Mouse (Mus musculus) ES-Bruce4 (cell line): ENCODE measurements around the gene Zfp467. TPM values are rescaled to one million over a fixed set of nuclear protein-coding genes. Genes with fewer than 3 reads are reported as not detected.

ENCODE experiments used
- H3K27ac ChIP-seq: 2 replicates; pipeline ENCODE4 v1.5.1; 2012; ENCODE audit warnings: low read length, inconsistent platforms; ENCODE audit not compliant: insufficient read depth
- H3K27me3 ChIP-seq: 2 replicates; pipeline ENCODE4 v1.6.1; 2012; ENCODE audit warnings: mild to moderate bottlenecking, low read length, inconsistent platforms; ENCODE audit not compliant: control insufficient read depth, poor library complexity, insufficient read depth, severe bottlenecking
- H3K36me3 ChIP-seq: 2 replicates; pipeline ENCODE4 v1.6.1; 2012; ENCODE audit warnings: inconsistent platforms, mild to moderate bottlenecking, low read length, moderate library complexity; ENCODE audit not compliant: control insufficient read depth, poor library complexity, insufficient read depth, severe bottlenecking
- H3K4me1 ChIP-seq: one replicate; pipeline ENCODE4 v1.8.1; 2011; ENCODE audit warnings: low read length; ENCODE audit not compliant: control insufficient read depth, insufficient read depth
- H3K4me3 ChIP-seq: 2 replicates; pipeline ENCODE4 v1.5.1; 2011; ENCODE audit warnings: low read depth, mild to moderate bottlenecking, low read length
- H3K9ac ChIP-seq: 2 replicates; pipeline ENCODE4 v1.6.1; 2012; ENCODE audit warnings: low read depth, mild to moderate bottlenecking, inconsistent platforms; ENCODE audit not compliant: poor library complexity, severe bottlenecking
- H3K9me3 ChIP-seq: replicated peaks from 2 replicates; pipeline ENCODE4 v1.6.1; 2012; ENCODE audit warnings: mild to moderate bottlenecking, low read length, inconsistent platforms; ENCODE audit not compliant: control insufficient read depth, poor library complexity, insufficient read depth, severe bottlenecking
- CTCF ChIP-seq: IDR thresholded peaks from one replicate; pipeline ENCODE4 v1.8.1; 2011; ENCODE audit warnings: low read depth, low read length
- EP300 ChIP-seq: IDR thresholded peaks from 2 replicates; pipeline ENCODE4 v1.6.1; 2011; ENCODE audit warnings: low read depth, low read length; ENCODE audit not compliant: insufficient read depth
- POLR2A ChIP-seq: IDR thresholded peaks from one replicate; pipeline ENCODE4 v1.8.1; 2011; ENCODE audit warnings: low read length; ENCODE audit not compliant: insufficient read depth
- polyA plus RNA-seq: library from polyadenylated mRNA; stranded (reverse); fragments of >200 nt; gene quantifications from 2 replicates; pipeline ENCODE4 v1.2.4, GENCODE M21; 2011; ENCODE audit warnings: low read depth; ENCODE audit not compliant: missing spikeins, insufficient read depth, insufficient read length

Gene Zfp467
- polyA plus RNA-seq, 1 experiment = 3.3 TPM

- Histone ChIP-seq H3K27me3 (no peaks in the 10 kb centered on the region; the same call in 1 of the 2 replicates), H3K9me3 (peaks cover 5% of the 10 kb centered on the region; the same call in 1 of the 2 replicates), H3K36me3 (no peaks in the 10 kb centered on the region), H3K27ac (no peak overlapping the region), H3K9ac (peak overlapping the region; percentile 64), H3K4me1 (peaks cover 3% of the 10 kb centered on the region), H3K4me3 (peak overlapping the region; percentile 96)
- TF ChIP-seq EP300 (no peak), CTCF (no peak), POLR2A (no peak)
These were observed 1.1 kb downstream of the Zfp467 start for GRCm38 (mm10) chr6:48444310-48445180.

DNA sequence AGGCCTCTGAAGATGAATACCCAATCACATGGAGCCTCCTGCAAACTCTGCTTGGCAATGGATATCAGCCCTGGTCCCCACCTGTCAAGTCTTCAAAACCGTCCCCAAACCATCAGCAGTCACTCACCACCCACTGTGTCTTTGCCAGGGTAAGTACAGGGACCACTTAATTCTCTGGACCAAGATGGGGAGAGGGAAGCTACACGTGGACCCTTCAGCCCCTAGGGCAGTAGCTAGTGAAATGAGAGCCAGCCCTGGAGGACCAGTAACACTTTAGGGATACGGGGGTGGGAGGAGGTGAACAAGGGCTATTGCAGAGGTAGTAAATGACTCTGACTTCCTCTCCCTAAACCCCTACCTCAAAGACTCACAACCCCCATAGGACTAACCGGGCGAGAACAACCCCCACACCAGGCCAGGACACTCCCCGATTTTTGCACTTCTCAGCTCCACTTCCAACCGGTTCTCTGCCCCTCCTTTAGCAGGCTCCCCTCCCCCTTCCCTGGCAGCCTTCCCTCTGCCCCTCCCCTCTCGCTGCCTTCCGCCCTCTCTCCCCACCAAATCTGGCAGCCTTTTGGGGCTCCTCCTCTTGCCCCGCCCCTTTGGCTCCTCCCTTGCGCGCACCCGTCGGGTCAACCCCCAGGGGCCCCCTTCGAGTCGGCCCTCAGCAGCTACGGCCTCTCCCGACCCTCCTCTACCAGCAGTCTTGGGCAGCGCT is 1.9 kb downstream of the Zfp467 start:
- Histone ChIP-seq H3K27ac (no peak overlapping the region), H3K9ac (peak overlapping the region; percentile 64), H3K4me3 (peak overlapping the region; percentile 49), H3K4me1 (peaks cover 4% of the 10 kb centered on the region), H3K9me3 (peaks cover 5% of the 10 kb centered on the region; the same call in 1 of the 2 replicates), H3K36me3 (no peaks in the 10 kb centered on the region), H3K27me3 (no peaks in the 10 kb centered on the region; the same call in 1 of the 2 replicates)
- TF ChIP-seq EP300 (peak; percentile 69), POLR2A (no peak), CTCF (no peak)

- TF ChIP-seq EP300 = no peak
- no peak for TF ChIP-seq CTCF
- no peak for TF ChIP-seq POLR2A
- peaks cover 5% of the 10 kb centered on the region; the same call in 1 of the 2 replicates for H3K9me3 ChIP-seq
- H3K4me1 ChIP-seq = peaks cover 4% of the 10 kb centered on the region
- H3K27ac ChIP-seq = no peak overlapping the region
- no peak overlapping the region for H3K9ac ChIP-seq
- peaks cover 4% of the 10 kb centered on the region; the same call in 1 of the 2 replicates for H3K27me3 ChIP-seq
- no peak overlapping the region for H3K4me3 ChIP-seq
- no peaks in the 10 kb centered on the region for H3K36me3 ChIP-seq
These were observed 5.2 kb downstream of the Zfp467 start for GRCm38 (mm10) chr6:48440306-48441014.

DNA sequence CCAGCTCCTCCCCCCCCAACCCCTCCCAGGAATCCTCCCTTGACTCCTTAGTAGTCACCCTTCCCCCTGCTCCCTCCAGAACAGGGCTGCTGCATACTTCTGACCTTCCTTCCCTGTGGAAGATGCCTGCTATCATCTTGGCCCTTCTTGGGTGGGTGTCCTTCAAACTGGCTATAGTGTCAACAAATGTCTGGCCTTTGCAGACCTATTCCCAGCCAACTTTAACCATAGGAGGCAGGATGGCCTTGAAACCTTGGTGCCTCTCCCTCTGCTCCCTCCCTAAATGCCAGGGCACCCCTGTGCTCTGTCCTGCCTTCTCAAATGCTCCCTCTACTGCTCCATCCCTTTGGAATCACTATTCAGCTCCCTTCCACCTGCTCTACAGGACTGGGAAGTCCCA is 6.0 kb downstream of the Zfp467 start:
- H3K27me3 ChIP-seq = peaks cover 4% of the 10 kb centered on the region; the same call in 1 of the 2 replicates
- peaks cover 5% of the 10 kb centered on the region; the same call in 1 of the 2 replicates for H3K9me3 ChIP-seq
- H3K27ac ChIP-seq = no peak overlapping the region
- TF ChIP-seq EP300 (no peak), CTCF (no peak), POLR2A (no peak)
- no peak overlapping the region for H3K4me3 ChIP-seq
- H3K4me1 ChIP-seq = peaks cover 4% of the 10 kb centered on the region
- H3K9ac ChIP-seq = no peak overlapping the region
- H3K36me3 ChIP-seq = no peaks in the 10 kb centered on the region

DNA sequence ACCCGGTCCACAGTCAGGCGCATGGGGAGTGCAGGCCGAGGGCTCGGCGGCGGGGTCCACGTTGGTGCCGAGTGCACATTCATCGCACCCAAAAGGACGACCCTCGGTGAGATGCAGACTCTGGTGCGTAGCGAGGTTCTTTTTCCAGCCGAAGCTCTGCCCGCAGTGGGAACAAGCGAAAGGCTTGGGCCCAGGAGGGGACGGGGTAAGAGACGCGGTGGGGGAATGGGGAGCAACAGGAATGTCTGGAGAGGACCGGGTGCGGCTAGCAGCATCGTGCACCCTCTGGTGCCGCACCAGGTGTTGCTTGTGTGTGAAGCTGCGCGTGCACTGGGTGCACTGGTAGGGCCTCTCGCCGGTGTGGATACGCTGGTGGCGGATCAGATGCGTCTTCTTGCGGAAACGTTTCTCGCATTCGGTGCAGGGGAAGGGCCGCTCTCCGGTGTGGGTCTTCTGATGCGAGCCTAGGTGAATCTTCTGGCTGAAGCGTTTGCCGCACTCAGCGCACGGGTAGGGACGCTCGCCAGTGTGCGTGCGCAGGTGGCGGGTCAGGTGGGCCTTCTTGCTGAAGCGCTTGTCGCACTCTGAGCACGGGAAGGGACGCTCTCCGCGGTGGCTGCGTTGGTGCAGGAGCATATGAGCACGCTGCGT is 7.0 kb downstream of the Zfp467 start:
- Histone ChIP-seq H3K36me3 (no peaks in the 10 kb centered on the region), H3K9ac (peak overlapping the region; percentile 63), H3K4me1 (peaks cover 4% of the 10 kb centered on the region), H3K4me3 (peak overlapping the region; percentile 67), H3K27me3 (peaks cover 4% of the 10 kb centered on the region; the same call in 1 of the 2 replicates), H3K9me3 (peaks cover 5% of the 10 kb centered on the region; the same call in 1 of the 2 replicates), H3K27ac (no peak overlapping the region)
- no peak for TF ChIP-seq EP300
- TF ChIP-seq CTCF = no peak
- TF ChIP-seq POLR2A = no peak
